Mouse (Mus musculus) olfactory bulb, adult 2 months (tissue): ENCODE results near the gene Prrc2b.

Experiments
- CTCF ChIP-seq: fragments of 200-500 bp; IDR thresholded peaks from 2 replicates; pipeline ENCODE4 v1.5.1; 2012; ENCODE audit warnings: low read depth, mild to moderate bottlenecking, low read length, moderate library complexity; ENCODE audit not compliant: insufficient read depth
- POLR2A ChIP-seq: fragments of 200-500 bp; IDR thresholded peaks from 2 replicates; pipeline ENCODE4 v1.6.1; 2012; ENCODE audit warnings: mild to moderate bottlenecking, low read depth, low read length, moderate library complexity; ENCODE audit not compliant: insufficient read depth

DNA sequence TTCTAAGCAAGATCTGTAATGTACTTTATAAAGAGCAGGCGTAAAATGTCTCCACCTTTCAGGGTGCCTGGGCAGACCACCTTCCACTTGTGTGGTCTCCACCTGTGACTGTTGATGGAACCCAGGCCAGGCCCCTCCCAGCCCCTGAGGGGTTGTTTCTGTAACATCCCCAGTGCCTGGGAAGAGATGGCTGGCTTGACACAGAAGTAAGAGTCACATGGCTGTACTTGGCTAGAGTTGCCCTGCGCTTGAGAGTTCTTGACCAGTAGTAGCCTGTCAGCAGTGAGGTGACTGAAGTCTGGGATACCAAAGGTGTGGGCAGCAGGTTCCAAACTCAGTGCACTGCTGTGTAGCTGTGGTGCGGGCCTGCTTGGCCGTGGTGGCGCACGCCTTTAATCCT, 24.6 kb downstream of the Prrc2b start:
- no peak for TF ChIP-seq POLR2A
- TF ChIP-seq CTCF, result no peak
